8 mouse cellular contexts compared by ENCODE assay signal in genomic region chr4:144930366-144930765, GRCm38 (mm10). TPM values are rescaled to one million over a fixed set of nuclear protein-coding genes. Genes with fewer than 3 reads are reported as not detected.
A peak's percentile ranks its signal among the peaks of the same experiment; 100 is the strongest.
DNase-seq lines count a peak whose midpoint lies in the region; ATAC-seq lines count a peak whose summit lies in the region.

No protein-coding gene starts in this region.

- peaks cover 24% of the 10 kb centered on the region for H3K4me1 ChIP-seq in embryonic facial prominence, embryonic 13.5 days
- H3K4me1 ChIP-seq in heart, embryonic 13.5 days: peaks cover 38% of the 10 kb centered on the region

- no peaks in the 10 kb centered on the region for H3K9me3 ChIP-seq in embryonic facial prominence, embryonic 13.5 days
- H3K9me3 ChIP-seq in heart, embryonic 13.5 days: no peaks in the 10 kb centered on the region

- no peaks in the 10 kb centered on the region for H3K27me3 ChIP-seq in embryonic facial prominence, embryonic 13.5 days
- 0 out of 2 replicates have a peak, but pooled peaks cover 6% of the 10 kb centered on the region for H3K27me3 ChIP-seq in heart, embryonic 13.5 days (replicated peaks)

- H3K4me2 ChIP-seq in embryonic facial prominence, embryonic 13.5 days: no peak overlapping the region
- peak overlapping the region; percentile 39 for H3K4me2 ChIP-seq in heart, embryonic 13.5 days

- no peak overlapping the region for H3K9ac ChIP-seq in embryonic facial prominence, embryonic 13.5 days
- H3K9ac ChIP-seq in heart, embryonic 13.5 days: peak overlapping the region; percentile 40

- H3K36me3 ChIP-seq in embryonic facial prominence, embryonic 13.5 days: peaks cover 13% of the 10 kb centered on the region; the same call in 1 of the 2 replicates
- peaks cover 24% of the 10 kb centered on the region for H3K36me3 ChIP-seq in heart, embryonic 13.5 days

- peak; percentile 40; the same call in 1 of the 2 replicates for ATAC-seq in embryonic facial prominence, embryonic 13.5 days (ENCODE audit: insufficient number of reproducible peaks, insufficient read depth, low FRiP score, low TSS enrichment, low read depth)
- ATAC-seq in heart, embryonic 13.5 days (ENCODE audit: extremely low read depth, insufficient number of reproducible peaks, low FRiP score, low TSS enrichment): no peak; the same call in 1 of the 2 replicates

- DNase-seq in 3134 (ENCODE audit: extremely low read depth, insufficient read length, low spot score): peak; percentile 68
- peak; percentile 62 for DNase-seq in R1 (ENCODE audit: low read depth, low spot score)
- DNase-seq in kidney, postnatal 25 days: peak; percentile 88 to 93
- peak; percentile 95 for DNase-seq in lung, postnatal 36 days
- peak; percentile 41 for DNase-seq in urinary bladder, postnatal 10 days (ENCODE audit: low spot score)
- DNase-seq in MN1 (ENCODE audit: low spot score): no peak

- no peak overlapping the region for H3K4me3 ChIP-seq in embryonic facial prominence, embryonic 13.5 days
- H3K4me3 ChIP-seq in heart, embryonic 13.5 days: no peak overlapping the region; the same call in 1 of the 2 replicates

- peak overlapping the region; percentile 79 for H3K27ac ChIP-seq in embryonic facial prominence, embryonic 13.5 days
- peak overlapping the region; percentile 86 for H3K27ac ChIP-seq in heart, embryonic 13.5 days (replicated peaks)

- WGBS in embryonic facial prominence, embryonic 13.5 days: 15% methylated on average over 10 of the region's 10 CpGs
- WGBS in heart, embryonic 13.5 days: 7% methylated on average over 10 of the region's 10 CpGs

RNA-seq across cellular contexts. Expression of gene Dhrs3, which starts 37.7 kb away (rescaled TPM):
- 57.2 and 62.2 TPM in 2 replicates for polyA plus RNA-seq in embryonic facial prominence, embryonic 13.5 days (2015; fragmentation: Nextera tagmentation; extraction: Ambion mirVana)
- 37.4 and 45.8 TPM in 2 replicates for polyA plus RNA-seq in heart, embryonic 13.5 days (2015; fragmentation: Nextera tagmentation; extraction: Ambion mirVana)
